Mouse (Mus musculus): ENCODE measurements around the gene Fgf12. TPM values are rescaled to one million over a fixed set of nuclear protein-coding genes. Genes with fewer than 3 reads are reported as not detected.

Fgf12 gene
- polyA plus RNA-seq, 1 experiment, result 3.0 TPM

- H3K36me3 ChIP-seq (ENCODE audit: control insufficient read depth, insufficient read depth, low read length), result no peaks in the 10 kb centered on the region
- H3K4me3 ChIP-seq (ENCODE audit: control insufficient read depth, low read depth, low read length), result no peak overlapping the region
- H3K27me3 ChIP-seq (ENCODE audit: control insufficient read depth, insufficient read depth, low read length), result no peaks in the 10 kb centered on the region
- TF ChIP-seq POLR2A (IDR thresholded peaks at IDR 0.05; ENCODE audit: control insufficient read depth, low read depth, low read length) (no peak), CTCF (IDR thresholded peaks at IDR 0.05; ENCODE audit: control insufficient read depth, insufficient read depth, insufficient replicate concordance, low read depth, low read length) (no peak)
- H3K4me1 ChIP-seq (ENCODE audit: control insufficient read depth, insufficient read depth, low read length), result no peaks in the 10 kb centered on the region
- H3K27ac ChIP-seq (ENCODE audit: control insufficient read depth, insufficient read depth, low read depth, low read length), result no peak overlapping the region
Measured at GRCm38 (mm10) chr16:28156443-28156842, 596.4 kb downstream of the Fgf12 start.

GRCm38 (mm10) chr16:28140972-28141371 lies 611.9 kb downstream of the Fgf12 start:
- no peak for TF ChIP-seq CTCF (IDR thresholded peaks at IDR 0.05; ENCODE audit: control insufficient read depth, insufficient read depth, insufficient replicate concordance, low read depth, low read length)
- TF ChIP-seq POLR2A (IDR thresholded peaks at IDR 0.05; ENCODE audit: control insufficient read depth, low read depth, low read length), result no peak
- no peak overlapping the region for H3K4me3 ChIP-seq (ENCODE audit: control insufficient read depth, low read depth, low read length)
- no peaks in the 10 kb centered on the region for H3K4me1 ChIP-seq (ENCODE audit: control insufficient read depth, insufficient read depth, low read length)
- no peaks in the 10 kb centered on the region for H3K27me3 ChIP-seq (ENCODE audit: control insufficient read depth, insufficient read depth, low read length)
- no peaks in the 10 kb centered on the region for H3K36me3 ChIP-seq (ENCODE audit: control insufficient read depth, insufficient read depth, low read length)
- no peak overlapping the region for H3K27ac ChIP-seq (ENCODE audit: control insufficient read depth, insufficient read depth, low read depth, low read length)

- H3K4me3 ChIP-seq (ENCODE audit: control insufficient read depth, low read depth, low read length), result no peak overlapping the region
- TF ChIP-seq POLR2A (IDR thresholded peaks at IDR 0.05; ENCODE audit: control insufficient read depth, low read depth, low read length), result no peak
- TF ChIP-seq CTCF (IDR thresholded peaks at IDR 0.05; ENCODE audit: control insufficient read depth, insufficient read depth, insufficient replicate concordance, low read depth, low read length), result no peak
- H3K4me1 ChIP-seq (ENCODE audit: control insufficient read depth, insufficient read depth, low read length), result no peaks in the 10 kb centered on the region
- H3K27ac ChIP-seq (ENCODE audit: control insufficient read depth, insufficient read depth, low read depth, low read length), result no peak overlapping the region
- no peaks in the 10 kb centered on the region for H3K27me3 ChIP-seq (ENCODE audit: control insufficient read depth, insufficient read depth, low read length)
- no peaks in the 10 kb centered on the region for H3K36me3 ChIP-seq (ENCODE audit: control insufficient read depth, insufficient read depth, low read length)
Measured at GRCm38 (mm10) chr16:28127006-28127405, 625.9 kb downstream of the Fgf12 start.

Other genes with a start within 250 kb of the Fgf12 start
- gene Mb21d2, start 176.6 kb upstream of the Fgf12 start, polyA plus RNA-seq (2012; rRNA removed), result 1.4 and 2.0 TPM in 2 replicates

All from testis, adult 2 months (tissue).